Mouse (Mus musculus): ENCODE measurements around the gene Prkca. TPM values are rescaled to one million over a fixed set of nuclear protein-coding genes. Genes with fewer than 3 reads are reported as not detected.
A peak's percentile ranks its signal among the peaks of the same experiment; 100 is the strongest.

Prkca gene
- polyA plus RNA-seq, 1 experiment: 18.1 TPM

DNA sequence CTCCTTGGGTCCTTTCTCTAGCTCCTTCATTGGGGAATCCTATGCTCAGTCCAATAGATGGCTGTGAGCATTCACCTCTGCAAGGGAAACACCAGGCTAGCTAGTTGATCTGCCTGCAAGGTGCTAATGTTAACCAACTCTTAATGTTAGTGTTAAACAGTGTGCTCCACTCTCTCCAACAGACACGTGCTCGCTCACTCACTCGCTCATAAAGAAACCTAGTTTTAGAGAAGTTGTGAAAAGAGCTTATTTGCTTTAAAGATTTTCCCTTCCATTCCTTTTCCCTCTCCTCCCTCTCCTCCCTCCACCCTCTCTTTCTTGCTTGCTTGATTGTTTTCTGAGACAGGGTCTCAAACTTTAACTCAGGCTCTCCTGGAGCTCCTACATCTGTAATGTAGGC, 266.2 kb downstream of the Prkca start:
- no peak overlapping the region for H3K4me3 ChIP-seq (ENCODE audit: insufficient read depth, poor library complexity, severe bottlenecking)
- H3K79me3 ChIP-seq (ENCODE audit: low read depth): no peaks in the 10 kb centered on the region
- no peaks in the 10 kb centered on the region for H3K27me3 ChIP-seq (ENCODE audit: control insufficient read depth, insufficient read depth, insufficient read length)
- TF ChIP-seq MAX (IDR thresholded peaks at IDR 0.05) (no peak), CEBPB (IDR thresholded peaks at IDR 0.05; ENCODE audit: low read depth) (no peak), USF1 (IDR thresholded peaks at IDR 0.05; ENCODE audit: low read depth) (no peak), MYOD1 (IDR thresholded peaks at IDR 0.05; ENCODE audit: control insufficient read depth, insufficient read length, low read depth) (no peak), CTCF (IDR thresholded peaks at IDR 0.05; ENCODE audit: control insufficient read depth, insufficient read depth, insufficient read length) (no peak), MYOG (IDR thresholded peaks at IDR 0.05; ENCODE audit: control insufficient read depth, extremely low read depth, insufficient read length) (no peak), FOSL1 (IDR thresholded peaks at IDR 0.05; ENCODE audit: insufficient read depth, low read length, poor library complexity, severe bottlenecking) (no peak)
- no peaks in the 10 kb centered on the region for H3K79me2 ChIP-seq (ENCODE audit: control insufficient read depth, insufficient read depth)
- H3K36me3 ChIP-seq (ENCODE audit: control insufficient read depth, insufficient read depth): no peaks in the 10 kb centered on the region
- no peak overlapping the region for H3ac ChIP-seq (ENCODE audit: control insufficient read depth, insufficient read length, low read depth)

GRCm38 (mm10) chr11:108072606-108073243, 271.0 kb downstream of the Prkca start:
- Histone ChIP-seq H3K79me2 (ENCODE audit: control insufficient read depth, insufficient read depth) (no peaks in the 10 kb centered on the region), H3ac (ENCODE audit: control insufficient read depth, insufficient read length, low read depth) (no peak overlapping the region), H3K79me3 (ENCODE audit: low read depth) (peaks cover 1% of the 10 kb centered on the region), H3K4me3 (ENCODE audit: insufficient read depth, poor library complexity, severe bottlenecking) (no peak overlapping the region), H3K27me3 (ENCODE audit: control insufficient read depth, insufficient read depth, insufficient read length) (no peaks in the 10 kb centered on the region), H3K36me3 (ENCODE audit: control insufficient read depth, insufficient read depth) (no peaks in the 10 kb centered on the region)
- TF ChIP-seq FOSL1 (IDR thresholded peaks at IDR 0.05; ENCODE audit: insufficient read depth, low read length, poor library complexity, severe bottlenecking): no peak
- no peak for TF ChIP-seq MYOG (IDR thresholded peaks at IDR 0.05; ENCODE audit: control insufficient read depth, extremely low read depth, insufficient read length)
- TF ChIP-seq USF1 (IDR thresholded peaks at IDR 0.05; ENCODE audit: low read depth): no peak

- Histone ChIP-seq H3K79me2 (ENCODE audit: control insufficient read depth, insufficient read depth) (no peaks in the 10 kb centered on the region), H3K27me3 (ENCODE audit: control insufficient read depth, insufficient read depth, insufficient read length) (no peaks in the 10 kb centered on the region)
- TF ChIP-seq MYOD1 (IDR thresholded peaks at IDR 0.05; ENCODE audit: control insufficient read depth, insufficient read length, low read depth): no peak
- TF ChIP-seq FOSL1 (IDR thresholded peaks at IDR 0.05; ENCODE audit: insufficient read depth, low read length, poor library complexity, severe bottlenecking): no peak
- no peak for TF ChIP-seq MYOG (IDR thresholded peaks at IDR 0.05; ENCODE audit: control insufficient read depth, extremely low read depth, insufficient read length)
- TF ChIP-seq MAX (IDR thresholded peaks at IDR 0.05): no peak
- TF ChIP-seq USF1 (IDR thresholded peaks at IDR 0.05; ENCODE audit: low read depth): no peak
- no peak for TF ChIP-seq CEBPB (IDR thresholded peaks at IDR 0.05; ENCODE audit: low read depth)
- TF ChIP-seq CTCF (IDR thresholded peaks at IDR 0.05; ENCODE audit: control insufficient read depth, insufficient read depth, insufficient read length): no peak
Measured at GRCm38 (mm10) chr11:108071230-108071629, 272.5 kb downstream of the Prkca start.

GRCm38 (mm10) chr11:108070038-108070437, 273.7 kb downstream of the Prkca start:
- TF ChIP-seq USF1 (IDR thresholded peaks at IDR 0.05; ENCODE audit: low read depth): no peak
- TF ChIP-seq CTCF (IDR thresholded peaks at IDR 0.05; ENCODE audit: control insufficient read depth, insufficient read depth, insufficient read length): no peak
- no peak for TF ChIP-seq CEBPB (IDR thresholded peaks at IDR 0.05; ENCODE audit: low read depth)
- TF ChIP-seq MYOG (IDR thresholded peaks at IDR 0.05; ENCODE audit: control insufficient read depth, extremely low read depth, insufficient read length): no peak
- no peak for TF ChIP-seq MAX (IDR thresholded peaks at IDR 0.05)
- no peak for TF ChIP-seq MYOD1 (IDR thresholded peaks at IDR 0.05; ENCODE audit: control insufficient read depth, insufficient read length, low read depth)
- no peak for TF ChIP-seq FOSL1 (IDR thresholded peaks at IDR 0.05; ENCODE audit: insufficient read depth, low read length, poor library complexity, severe bottlenecking)
- Histone ChIP-seq H3K4me3 (ENCODE audit: insufficient read depth, poor library complexity, severe bottlenecking) (no peak overlapping the region), H3K27me3 (ENCODE audit: control insufficient read depth, insufficient read depth, insufficient read length) (no peaks in the 10 kb centered on the region), H3K36me3 (ENCODE audit: control insufficient read depth, insufficient read depth) (no peaks in the 10 kb centered on the region), H3K79me3 (ENCODE audit: low read depth) (peaks cover 1% of the 10 kb centered on the region), H3K79me2 (ENCODE audit: control insufficient read depth, insufficient read depth) (no peaks in the 10 kb centered on the region), H3ac (ENCODE audit: control insufficient read depth, insufficient read length, low read depth) (no peak overlapping the region)

More at GRCm38 (mm10) chr11:108071230-108071629, 272.5 kb downstream of the Prkca start:
- peaks cover 1% of the 10 kb centered on the region for H3K79me3 ChIP-seq (ENCODE audit: low read depth)
- no peaks in the 10 kb centered on the region for H3K36me3 ChIP-seq (ENCODE audit: control insufficient read depth, insufficient read depth)
- no peak overlapping the region for H3K4me3 ChIP-seq (ENCODE audit: insufficient read depth, poor library complexity, severe bottlenecking)
- H3ac ChIP-seq (ENCODE audit: control insufficient read depth, insufficient read length, low read depth): no peak overlapping the region

DNA sequence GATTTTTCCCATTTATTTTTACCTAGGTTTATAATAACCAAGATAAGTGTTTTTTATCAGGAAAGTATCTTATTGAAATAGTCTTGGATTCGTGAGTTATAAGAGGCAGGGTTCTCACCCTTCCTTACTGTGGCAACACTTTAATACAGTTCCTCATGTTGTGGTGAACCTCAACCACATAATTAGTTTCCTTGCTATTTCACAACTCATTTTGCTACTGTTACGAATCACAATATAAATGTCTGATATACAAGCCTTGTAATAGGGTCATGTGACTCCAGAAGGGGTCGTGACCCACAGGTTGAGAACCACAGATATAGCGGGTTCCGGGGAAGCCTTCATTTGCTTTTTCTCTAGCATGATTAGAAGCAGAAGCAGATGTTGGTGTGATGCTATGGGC, 275.3 kb downstream of the Prkca start:
- Histone ChIP-seq H3K79me3 (ENCODE audit: low read depth) (peaks cover 1% of the 10 kb centered on the region), H3K4me3 (ENCODE audit: insufficient read depth, poor library complexity, severe bottlenecking) (no peak overlapping the region), H3ac (ENCODE audit: control insufficient read depth, insufficient read length, low read depth) (no peak overlapping the region)

DNA sequence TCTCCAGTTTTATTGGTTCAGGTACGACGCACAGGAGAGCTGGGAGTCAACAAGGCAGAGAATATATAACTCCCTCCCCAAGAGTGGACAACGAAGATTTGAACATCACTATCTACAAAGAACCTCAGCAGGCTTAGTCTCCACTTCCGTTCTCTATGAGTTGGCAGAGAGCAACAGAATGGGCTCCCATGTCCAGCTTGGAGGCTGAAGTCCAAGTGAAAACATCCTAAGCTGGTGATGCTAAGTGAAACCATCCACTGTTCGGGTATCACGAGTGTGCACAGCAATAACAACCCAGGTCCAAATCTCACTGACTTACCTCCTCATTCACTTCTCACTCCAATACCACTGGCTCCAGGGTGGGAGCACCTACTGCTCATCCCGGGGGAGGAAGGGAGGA, 276.6 kb downstream of the Prkca start:
- H3K36me3 ChIP-seq (ENCODE audit: control insufficient read depth, insufficient read depth): peaks cover 4% of the 10 kb centered on the region
- H3ac ChIP-seq (ENCODE audit: control insufficient read depth, insufficient read length, low read depth): no peak overlapping the region
- H3K4me3 ChIP-seq (ENCODE audit: insufficient read depth, poor library complexity, severe bottlenecking): no peak overlapping the region
- H3K79me3 ChIP-seq (ENCODE audit: low read depth): peaks cover 1% of the 10 kb centered on the region
- H3K27me3 ChIP-seq (ENCODE audit: control insufficient read depth, insufficient read depth, insufficient read length): no peaks in the 10 kb centered on the region
- TF ChIP-seq FOSL1 (IDR thresholded peaks at IDR 0.05; ENCODE audit: insufficient read depth, low read length, poor library complexity, severe bottlenecking) (no peak), MYOG (IDR thresholded peaks at IDR 0.05; ENCODE audit: control insufficient read depth, extremely low read depth, insufficient read length) (no peak), CEBPB (IDR thresholded peaks at IDR 0.05; ENCODE audit: low read depth) (no peak), MYOD1 (IDR thresholded peaks at IDR 0.05; ENCODE audit: control insufficient read depth, insufficient read length, low read depth) (no peak), MAX (IDR thresholded peaks at IDR 0.05) (no peak), USF1 (IDR thresholded peaks at IDR 0.05; ENCODE audit: low read depth) (no peak), CTCF (IDR thresholded peaks at IDR 0.05; ENCODE audit: control insufficient read depth, insufficient read depth, insufficient read length) (no peak)
- no peaks in the 10 kb centered on the region for H3K79me2 ChIP-seq (ENCODE audit: control insufficient read depth, insufficient read depth)

More for the DNA sequence above, 275.3 kb downstream of the Prkca start:
- H3K36me3 ChIP-seq (ENCODE audit: control insufficient read depth, insufficient read depth): no peaks in the 10 kb centered on the region
- no peaks in the 10 kb centered on the region for H3K79me2 ChIP-seq (ENCODE audit: control insufficient read depth, insufficient read depth)
- no peaks in the 10 kb centered on the region for H3K27me3 ChIP-seq (ENCODE audit: control insufficient read depth, insufficient read depth, insufficient read length)
- TF ChIP-seq MAX (IDR thresholded peaks at IDR 0.05) (no peak), USF1 (IDR thresholded peaks at IDR 0.05; ENCODE audit: low read depth) (peak; percentile 54), CEBPB (IDR thresholded peaks at IDR 0.05; ENCODE audit: low read depth) (peak; percentile 49)
